Mouse (Mus musculus) gastrocnemius, postnatal 25 days (tissue): ENCODE results near the gene Jkamp. TPM values are rescaled to one million over a fixed set of nuclear protein-coding genes. Genes with fewer than 3 reads are reported as not detected.

Source experiments
- DNase-seq: peaks from one replicate; pipeline ENCODE4 v3.0.0; 2022
- microRNA-seq, 2 experiments: library from miRNA; unstranded; fragments of <30 nt; microRNA quantifications; one replicate each; pipeline ENCODE4 v1.2.0; 2021; ENCODE audit warnings: borderline replicate concordance in 2 of 2
- total RNA-seq, 2 experiments: library from RNA; stranded (reverse); gene quantifications; 1 replicate in 1 of 2; 2 replicates in 1 of 2; pipeline ENCODE4 v1.2.3; 2021

Gene Jkamp
- total RNA-seq, 2 experiments from 2014 or later: 8.0 to 10.9 TPM

DNA sequence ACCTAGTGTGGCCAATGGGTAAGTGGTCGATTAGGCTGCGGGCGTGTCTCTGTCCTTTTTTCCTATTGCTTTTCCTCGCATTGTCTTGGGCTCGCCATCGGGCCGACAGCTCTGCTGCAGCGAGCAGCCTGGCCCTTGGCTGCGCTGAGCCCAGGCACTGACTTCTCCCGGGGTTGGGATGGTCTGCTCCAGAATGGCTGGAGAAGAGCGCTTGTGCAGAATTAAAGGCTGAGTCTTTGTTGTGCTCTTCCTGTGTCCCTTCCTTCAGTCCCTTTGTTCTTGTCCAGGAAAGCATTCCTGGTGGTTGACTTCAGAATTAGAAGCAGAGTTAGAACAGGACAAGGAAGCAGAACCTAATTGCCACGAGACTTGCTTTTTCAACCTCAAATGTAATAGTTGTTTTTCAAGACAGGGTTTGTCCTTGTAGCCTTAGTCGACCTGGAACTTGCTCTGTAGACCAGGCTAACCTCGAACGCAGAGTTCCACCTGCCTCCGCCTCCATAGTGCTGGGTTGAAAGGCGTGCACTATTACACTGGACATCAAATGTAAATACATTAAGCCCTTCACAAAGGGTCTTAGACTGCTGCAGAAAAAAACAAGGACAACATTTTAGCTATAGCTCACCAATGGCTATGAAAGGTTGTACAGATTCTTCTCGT is 907 bp downstream of the Jkamp start:
- DNase-seq: no peak

DNA sequence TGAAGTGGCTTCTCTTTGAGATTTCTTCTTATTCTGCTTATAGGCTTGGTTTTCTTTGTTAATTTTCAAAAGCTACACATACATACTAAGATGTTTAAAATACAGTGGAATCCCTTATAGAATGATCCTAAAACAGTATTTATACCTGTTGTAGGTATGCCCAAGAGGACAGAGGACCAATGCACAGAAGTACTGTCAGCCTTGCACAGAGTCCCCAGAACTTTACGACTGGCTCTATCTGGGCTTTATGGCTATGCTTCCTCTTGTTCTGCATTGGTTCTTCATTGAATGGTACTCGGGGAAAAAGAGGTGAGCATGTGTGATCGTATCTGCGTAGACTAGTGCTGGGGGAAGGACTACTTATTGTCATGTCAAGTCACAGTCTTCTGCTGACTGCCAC is 4.4 kb downstream of the Jkamp start:
- no peak for DNase-seq

DNA sequence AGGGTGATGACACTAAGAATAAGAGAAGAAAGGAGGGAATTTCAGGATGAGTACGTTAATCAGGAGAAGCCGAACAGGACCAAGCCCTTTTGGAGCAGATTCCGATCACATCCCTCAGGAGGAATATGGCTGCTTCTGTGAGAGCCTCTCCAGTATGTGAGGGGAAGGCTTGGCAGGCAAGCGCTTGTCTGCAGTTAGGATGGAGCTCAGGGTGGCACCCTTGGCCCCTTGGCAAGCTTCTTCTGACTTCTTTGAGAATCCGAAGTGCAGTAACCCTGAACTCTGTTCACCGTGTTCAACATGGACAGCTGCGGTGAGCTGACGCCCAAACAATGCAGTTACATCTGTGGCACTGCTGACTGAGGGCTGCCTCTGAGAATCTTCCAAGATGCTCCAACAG is 11.6 kb downstream of the Jkamp start:
- no peak for DNase-seq

DNA sequence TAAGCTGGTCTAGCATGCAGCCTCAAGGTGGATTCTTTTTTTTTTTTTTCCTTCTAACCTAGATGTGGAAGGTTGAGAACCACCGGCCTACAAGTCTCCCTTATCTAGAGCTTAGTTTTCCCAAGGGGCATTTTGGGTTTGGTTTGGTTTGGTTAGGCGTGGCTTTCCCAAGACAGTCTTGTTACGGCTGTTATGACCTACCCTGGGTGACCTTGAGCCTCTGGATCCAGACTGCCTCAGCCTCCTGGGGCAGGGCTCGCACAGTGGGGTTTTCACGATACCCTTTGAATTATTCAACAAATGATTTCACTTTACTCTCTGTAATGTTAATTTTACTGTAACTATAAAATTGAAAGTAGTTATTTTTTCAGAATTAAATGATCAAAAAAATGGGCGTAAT is 17.4 kb downstream of the Jkamp start:
- DNase-seq: no peak

DNA sequence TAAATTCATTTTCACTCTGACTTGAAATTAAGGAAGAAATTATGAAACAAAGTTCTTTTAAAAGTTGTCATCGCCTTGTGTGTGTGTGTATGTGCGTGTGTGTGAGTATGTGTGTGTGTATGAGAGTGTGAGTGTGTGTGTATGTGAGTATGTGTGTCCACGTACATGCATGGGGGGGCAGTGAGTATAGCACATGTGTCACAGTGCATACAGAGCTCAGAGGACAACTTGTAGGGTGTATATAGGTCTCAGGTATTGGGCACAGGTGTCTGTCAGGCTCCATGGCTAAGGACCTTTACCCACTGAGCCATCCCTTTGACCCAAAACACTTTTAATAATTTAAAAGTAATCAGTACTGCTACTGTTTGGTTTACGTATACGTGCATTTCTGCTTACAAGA is 18.6 kb downstream of the Jkamp start:
- no peak for DNase-seq

DNA sequence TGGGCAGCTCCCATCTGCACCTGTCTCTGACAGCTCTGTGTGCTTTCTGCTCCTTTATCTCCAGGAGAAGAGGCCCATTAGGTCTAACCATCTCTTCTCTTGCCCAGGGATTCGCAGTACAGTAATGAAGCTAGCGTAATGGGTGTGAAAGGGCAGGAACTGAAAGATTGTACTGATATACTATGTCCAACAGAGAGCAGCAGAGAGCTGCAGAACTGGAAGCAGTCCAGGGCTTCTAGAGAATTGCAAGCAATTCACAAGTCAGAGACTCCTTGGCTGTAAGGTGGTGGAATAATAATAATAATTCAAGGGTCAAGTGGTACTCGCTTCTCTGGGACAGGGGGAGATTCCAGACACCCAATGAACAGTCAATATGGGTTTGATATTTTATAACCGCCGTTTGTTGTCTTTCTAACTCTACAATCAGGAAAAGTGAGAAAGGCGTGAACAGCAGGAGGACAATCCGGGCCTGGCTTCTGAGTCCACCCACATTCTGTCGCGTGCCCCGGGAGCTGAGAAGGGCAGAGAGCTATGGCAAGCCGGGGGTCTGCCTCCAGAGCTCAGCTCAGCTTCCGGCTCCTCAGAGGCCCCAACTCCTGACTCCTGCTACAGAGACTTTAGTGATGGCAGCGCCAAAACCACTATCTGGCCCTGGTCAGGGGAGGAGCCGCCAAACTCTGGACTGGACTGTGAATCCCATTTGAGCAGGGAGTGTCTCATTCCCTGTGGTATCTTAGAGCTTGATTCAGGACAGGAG is 19.3 kb downstream of the Jkamp start:
- peak; percentile 33 for DNase-seq

DNA sequence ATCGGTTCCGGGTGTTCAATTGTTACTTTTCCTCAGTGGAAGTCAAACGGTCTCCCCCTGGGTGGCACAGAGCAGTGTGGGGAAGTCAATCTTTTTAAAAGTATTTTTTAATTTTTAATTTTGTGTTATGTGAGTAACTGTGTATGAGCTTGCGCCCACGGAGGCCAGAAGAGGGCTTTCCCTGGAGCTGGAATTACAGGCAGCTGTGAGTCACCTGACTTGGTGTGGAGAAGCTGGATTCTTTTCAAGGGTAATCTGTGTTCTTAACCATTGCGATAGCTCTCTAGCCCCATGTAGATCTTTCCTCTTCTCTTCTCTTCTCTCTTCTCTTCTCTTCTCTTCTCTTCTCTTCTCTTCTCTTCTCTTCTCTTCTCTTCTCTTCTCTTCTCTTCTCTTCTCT is 29.7 kb downstream of the Jkamp start:
- no peak for DNase-seq

DNA sequence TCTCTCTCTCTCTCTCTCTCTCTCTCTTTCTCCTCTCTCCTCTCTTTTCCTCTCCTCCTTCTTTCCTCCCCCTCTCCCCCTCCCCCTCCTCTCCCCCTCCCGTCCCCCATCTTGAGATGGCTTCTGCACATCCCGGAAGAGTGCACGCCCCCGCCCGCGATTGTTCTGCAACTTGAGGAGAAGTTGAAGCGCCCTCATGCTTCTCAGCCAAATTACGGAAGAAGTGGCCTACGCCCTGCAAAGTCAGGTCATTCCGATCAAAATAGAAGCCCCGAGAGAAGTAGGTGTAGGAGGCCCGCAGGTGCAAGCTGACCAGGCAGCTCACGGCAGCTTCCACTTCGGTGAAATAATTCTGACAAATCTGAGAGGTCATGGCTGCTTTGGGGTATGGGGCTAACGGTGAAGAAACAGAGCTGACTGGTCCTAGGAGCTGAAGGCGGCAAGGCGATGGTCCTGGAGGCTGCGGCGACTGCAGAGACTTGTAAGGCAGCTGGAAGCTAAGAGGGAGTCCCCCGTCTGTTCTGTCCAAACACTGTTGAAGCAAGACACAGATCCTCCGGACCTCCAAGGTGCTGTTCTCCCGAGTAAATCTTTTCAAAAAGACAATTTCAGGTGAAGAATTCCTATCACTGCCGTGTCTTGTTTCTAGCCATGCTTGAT is 30.4 kb downstream of the Jkamp start:
- no peak for DNase-seq

DNA sequence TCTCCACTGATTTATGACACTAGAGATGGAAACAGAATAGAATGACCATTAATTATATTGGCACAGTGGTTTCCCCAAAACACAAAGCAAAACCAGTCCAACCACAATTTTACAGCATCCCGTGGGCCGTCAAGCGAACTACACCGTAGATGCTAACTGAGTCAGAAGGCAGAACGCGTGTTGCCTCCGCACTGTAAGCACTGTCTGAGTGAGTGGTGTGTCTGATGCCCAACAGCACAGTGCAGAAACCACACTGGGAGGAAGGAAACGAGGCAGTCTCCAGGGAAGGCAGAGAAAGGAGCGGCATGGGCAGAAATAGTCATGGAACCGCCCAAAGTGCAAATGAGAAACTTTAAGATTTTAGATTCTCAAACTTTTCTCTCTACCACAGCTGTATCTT is 43.8 kb downstream of the Jkamp start:
- no peak for DNase-seq

DNA sequence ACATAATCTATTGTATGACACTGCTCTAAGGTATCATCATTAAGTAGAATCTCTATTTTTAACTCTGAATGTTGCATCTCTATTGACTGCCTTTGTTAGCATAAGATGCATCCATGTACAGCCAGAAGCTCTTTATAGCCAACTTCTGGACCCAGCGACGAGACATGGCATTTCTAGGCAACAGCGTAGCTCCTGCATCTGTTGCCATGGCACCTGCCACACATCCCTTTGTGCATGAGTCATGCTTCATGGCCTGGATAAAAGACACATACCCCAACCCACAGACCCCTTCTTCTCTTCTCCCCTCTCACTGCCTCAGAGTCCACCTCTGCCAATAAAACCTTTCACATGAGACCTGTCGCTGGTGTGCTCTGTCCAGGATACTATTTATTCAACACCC is 65.4 kb downstream of the Jkamp start:
- no peak for DNase-seq

Small RNA genes within 50 kb of the gene (microRNA-seq; reads per million reads assigned to microRNA genes)
- gene Gm24466: 0 reads per million in 2 experiments

Other genes starting within 250 kb of the Jkamp start
- under 1 TPM; 0.20 to 0.32 TPM for gene Gpr135, start 14.5 kb upstream of the Jkamp start, total RNA-seq
- gene L3hypdh, start 150 bp upstream of the Jkamp start, total RNA-seq: 1 to 10 TPM in 1 of 2 experiments, under 1 TPM in 1; 0.77 to 1.8 TPM
- not detected for gene Ccdc175, start 99.4 kb downstream of the Jkamp start, total RNA-seq